Mouse (Mus musculus) E14TG2a.4 (cell line): ENCODE measurements around the gene Mtch1.
A peak's percentile ranks its signal among the peaks of the same experiment; 100 is the strongest.
"Not testable (repeated sequence)": the region's sequence is repeated elsewhere in the genome, so short reads cannot be mapped to it uniquely, and the experiment has no call there.

Source experiments
- H3K27me3 ChIP-seq: 2 replicates; pipeline ENCODE4 v1.6.1; 2014; ENCODE audit warnings: low read length, control low read depth; ENCODE audit not compliant: insufficient read depth
- H3K36me3 ChIP-seq: 2 replicates; pipeline ENCODE4 v1.6.1; 2014; ENCODE audit warnings: low read length, control low read depth; ENCODE audit not compliant: insufficient read depth
- H3K4me1 ChIP-seq: replicated peaks from 2 replicates; pipeline ENCODE4 v1.6.1; 2014; ENCODE audit warnings: low read depth, low read length, control low read depth
- H3K4me3 ChIP-seq: replicated peaks from 2 replicates; pipeline ENCODE4 v1.5.1; 2014; ENCODE audit warnings: mild to moderate bottlenecking, low read length
- H3K9me3 ChIP-seq: 2 replicates; pipeline ENCODE4 v1.6.1; 2014; ENCODE audit warnings: low read length, control low read depth
- CTCF ChIP-seq: conservative IDR thresholded peaks from 2 replicates; pipeline ENCODE4 v1.5.1; 2014; ENCODE audit warnings: low read length
- NANOG ChIP-seq: IDR thresholded peaks from 2 replicates; pipeline ENCODE4 v1.6.1; 2014; ENCODE audit warnings: borderline replicate concordance, low read length, mixed read lengths
- POU5F1 ChIP-seq: IDR thresholded peaks from 2 replicates; pipeline ENCODE4 v1.6.1; 2014; ENCODE audit warnings: low read length, borderline replicate concordance

The Mtch1 gene

DNA sequence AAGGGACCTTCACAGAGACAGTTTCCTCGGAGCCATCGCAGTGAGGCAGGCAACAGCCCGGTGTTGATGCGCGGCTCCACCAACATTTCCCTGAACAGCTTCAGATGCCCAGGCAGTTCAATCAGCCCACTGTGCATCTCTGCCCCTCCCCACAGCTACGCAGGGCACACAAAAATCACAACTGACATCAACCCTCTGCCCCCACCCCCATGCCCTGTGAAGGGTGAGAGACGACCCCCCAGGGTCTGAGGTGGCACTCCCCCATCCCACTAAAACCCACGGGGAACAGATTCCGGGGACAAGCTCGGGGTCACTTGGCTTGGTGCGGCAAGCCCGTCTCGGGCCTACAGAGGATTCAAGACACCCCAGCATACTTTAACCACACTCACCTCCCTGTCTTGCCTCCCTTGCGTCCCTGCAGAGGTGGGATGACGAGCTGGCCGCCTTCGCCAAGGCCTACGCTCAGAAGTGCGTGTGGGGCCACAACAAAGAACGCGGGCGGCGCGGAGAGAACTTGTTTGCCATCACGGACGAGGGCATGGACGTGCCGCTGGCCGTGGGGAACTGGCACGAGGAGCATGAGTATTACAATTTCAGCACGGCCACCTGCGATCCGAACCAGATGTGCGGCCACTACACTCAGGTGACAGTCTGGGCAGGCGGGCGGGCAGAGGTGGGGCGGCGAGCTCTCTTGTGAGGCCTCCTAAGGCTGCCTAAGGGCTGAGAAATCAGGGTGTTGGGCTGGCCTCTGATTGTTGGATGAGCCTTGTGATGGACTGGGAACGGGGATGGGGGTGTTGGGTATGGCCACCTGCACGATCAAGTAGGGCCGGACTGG is 25.8 kb downstream of the Mtch1 start:
- H3K36me3 ChIP-seq = no peaks in the 10 kb centered on the region
- no peaks in the 10 kb centered on the region for H3K9me3 ChIP-seq
- no peak for TF ChIP-seq NANOG
- no peak for TF ChIP-seq POU5F1
- TF ChIP-seq CTCF = no peak
- H3K27me3 ChIP-seq = peaks cover 71% of the 10 kb centered on the region
- H3K4me1 ChIP-seq = peaks cover 48% of the 10 kb centered on the region
- H3K4me3 ChIP-seq = peak overlapping the region; percentile 70

DNA sequence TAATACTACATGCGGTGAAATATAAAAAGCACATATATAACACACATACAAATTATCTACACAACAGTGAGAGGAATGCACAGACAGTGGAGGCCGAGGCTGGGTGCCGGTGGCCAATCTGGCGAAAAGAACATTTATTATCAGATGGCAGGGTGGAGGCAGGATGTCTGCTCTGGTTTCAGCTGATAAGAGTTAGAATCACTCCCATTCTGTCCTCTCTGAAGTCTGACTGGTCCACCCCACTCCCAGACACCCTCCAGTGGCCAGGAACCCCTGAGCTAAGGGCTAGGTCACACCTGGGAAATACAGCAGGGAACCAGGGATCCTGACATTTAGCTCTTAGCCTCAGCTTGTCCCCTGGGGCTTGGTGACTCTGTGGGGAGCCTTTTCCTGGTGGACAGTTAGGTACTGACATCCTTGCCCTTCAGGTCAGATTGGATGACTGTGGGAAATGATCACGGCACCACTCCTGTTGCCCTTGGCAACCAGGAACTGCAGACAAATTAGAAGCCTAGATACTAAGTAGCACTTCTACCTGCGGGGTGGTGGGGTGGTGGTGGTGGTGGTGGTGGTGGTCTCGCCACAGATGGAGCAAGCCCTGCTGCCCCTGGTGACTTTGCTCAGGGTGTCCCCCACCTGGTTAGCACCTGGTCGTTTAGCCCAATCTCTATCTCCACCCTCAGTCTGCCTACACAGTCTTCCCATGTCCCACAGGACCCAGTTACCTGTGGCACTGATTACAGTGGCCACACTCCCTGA is 27.7 kb downstream of the Mtch1 start:
- TF ChIP-seq CTCF (no peak), POU5F1 (no peak), NANOG (no peak)
- Histone ChIP-seq H3K4me1 (peaks cover 37% of the 10 kb centered on the region), H3K27me3 (peaks cover 61% of the 10 kb centered on the region), H3K36me3 (no peaks in the 10 kb centered on the region), H3K4me3 (no peak overlapping the region), H3K9me3 (no peaks in the 10 kb centered on the region)

DNA sequence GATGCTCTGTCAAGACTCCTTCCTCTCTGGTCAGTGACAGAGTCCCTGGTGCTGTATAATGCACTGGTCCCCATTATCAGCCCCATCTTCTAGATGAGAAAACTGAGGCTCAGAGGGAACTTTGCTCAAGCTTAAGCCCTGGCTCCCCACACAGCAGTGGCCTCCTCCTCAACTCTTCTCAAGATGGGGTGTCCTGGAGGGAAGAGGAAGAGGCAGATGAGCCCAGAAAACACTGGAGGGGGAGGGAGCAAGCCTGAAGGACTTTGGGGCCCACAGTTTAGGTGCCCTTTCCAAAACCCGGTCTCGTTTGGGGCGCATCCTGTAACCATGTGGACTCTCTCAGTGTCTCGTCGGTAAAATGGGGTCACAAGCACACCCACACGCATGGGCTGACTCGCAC is 28.3 kb downstream of the Mtch1 start:
- TF ChIP-seq POU5F1 (no peak), CTCF (no peak), NANOG (no peak)
- no peak overlapping the region for H3K4me3 ChIP-seq
- peaks cover 37% of the 10 kb centered on the region for H3K4me1 ChIP-seq
- H3K27me3 ChIP-seq = peaks cover 58% of the 10 kb centered on the region
- H3K9me3 ChIP-seq = no peaks in the 10 kb centered on the region
- no peaks in the 10 kb centered on the region for H3K36me3 ChIP-seq

DNA sequence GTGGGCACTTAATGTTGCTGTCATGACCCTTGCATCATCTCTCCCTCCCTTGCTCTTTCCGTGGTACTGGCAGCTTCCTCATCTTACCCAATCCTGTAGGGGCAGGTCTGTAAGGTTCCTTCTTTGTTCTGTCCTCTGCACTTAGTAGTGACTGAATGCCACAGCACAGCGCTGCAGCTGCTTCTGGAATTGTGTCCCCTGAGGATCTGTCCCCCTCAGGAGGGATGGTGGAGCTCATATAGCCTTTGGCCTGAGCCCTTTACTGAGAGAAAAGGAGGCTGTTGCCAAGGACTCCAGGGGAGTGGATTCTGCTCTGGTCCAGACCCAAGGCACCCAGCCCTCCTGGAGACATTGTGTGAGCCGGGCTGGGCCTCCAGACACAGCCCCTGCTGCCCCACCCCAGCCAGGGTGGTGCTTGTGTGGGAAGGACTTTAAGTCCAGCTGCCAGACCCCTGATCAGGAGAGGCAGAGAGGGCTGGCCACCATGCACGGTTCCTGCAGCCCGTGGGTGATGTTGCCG is 28.9 kb downstream of the Mtch1 start:
- H3K4me1 ChIP-seq = peaks cover 37% of the 10 kb centered on the region
- H3K4me3 ChIP-seq = 0 out of 2 replicates have a peak overlapping the region, but pooled peaks have one; percentile 14
- no peak for TF ChIP-seq POU5F1
- no peak for TF ChIP-seq CTCF
- TF ChIP-seq NANOG = no peak
- H3K27me3 ChIP-seq = peaks cover 52% of the 10 kb centered on the region
- H3K9me3 ChIP-seq = no peaks in the 10 kb centered on the region
- no peaks in the 10 kb centered on the region for H3K36me3 ChIP-seq

DNA sequence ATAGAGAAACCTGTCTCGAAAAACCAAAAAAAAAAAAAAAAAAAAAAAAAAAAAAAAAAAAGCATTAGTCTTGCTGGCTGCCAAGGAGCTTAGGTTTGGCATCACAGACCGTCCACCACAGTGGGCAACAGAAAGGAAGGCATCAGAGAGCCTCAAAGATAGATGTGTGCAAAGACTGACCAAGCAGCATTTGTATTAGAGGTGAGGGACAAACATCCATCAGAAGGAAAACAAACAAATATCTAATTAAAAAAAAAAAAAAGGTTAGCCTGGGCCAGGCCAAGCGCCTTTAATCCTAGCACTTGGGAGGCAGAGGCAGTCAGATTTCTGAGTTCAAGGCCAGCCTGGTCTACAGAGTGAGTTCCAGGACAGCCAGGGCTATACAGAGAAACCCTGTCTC is 30.4 kb downstream of the Mtch1 start, which contains the start of gene Pi16:
Pi16 (plus strand) TSS at position 301 of the 400 bp plus-strand sequence.
- not testable (repeated sequence) for H3K4me3 ChIP-seq, H3K36me3 ChIP-seq, H3K9me3 ChIP-seq
- H3K27me3 ChIP-seq = peaks cover 41% of the 10 kb centered on the region
- peaks cover 28% of the 10 kb centered on the region for H3K4me1 ChIP-seq

DNA sequence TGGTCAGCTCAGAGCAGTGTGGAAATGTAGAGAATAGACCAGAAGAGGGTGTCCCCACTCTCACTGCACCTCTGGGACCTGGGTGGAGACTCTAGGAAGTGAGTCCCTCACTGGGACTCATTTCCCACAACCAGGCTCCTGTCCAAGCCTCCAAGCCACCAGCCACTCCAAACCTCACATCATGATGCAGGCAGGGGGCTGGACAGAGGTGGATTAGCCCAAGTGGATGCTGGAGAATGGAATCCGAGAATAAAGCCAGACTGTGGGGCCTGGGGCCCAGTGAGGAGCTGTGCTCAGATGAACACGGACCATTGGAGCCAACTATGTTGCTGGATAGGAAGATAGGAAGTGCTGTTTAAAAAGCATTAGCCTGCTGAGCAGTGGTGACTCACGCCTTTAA is 30.8 kb downstream of the Mtch1 start:
- peaks cover 23% of the 10 kb centered on the region for H3K4me1 ChIP-seq
- no peak for TF ChIP-seq CTCF
- H3K27me3 ChIP-seq = peaks cover 36% of the 10 kb centered on the region
- 0 out of 2 replicates have a peak, but pooled peaks cover 4% of the 10 kb centered on the region for H3K9me3 ChIP-seq
- H3K4me3 ChIP-seq = no peak overlapping the region
- H3K36me3 ChIP-seq = no peaks in the 10 kb centered on the region

DNA sequence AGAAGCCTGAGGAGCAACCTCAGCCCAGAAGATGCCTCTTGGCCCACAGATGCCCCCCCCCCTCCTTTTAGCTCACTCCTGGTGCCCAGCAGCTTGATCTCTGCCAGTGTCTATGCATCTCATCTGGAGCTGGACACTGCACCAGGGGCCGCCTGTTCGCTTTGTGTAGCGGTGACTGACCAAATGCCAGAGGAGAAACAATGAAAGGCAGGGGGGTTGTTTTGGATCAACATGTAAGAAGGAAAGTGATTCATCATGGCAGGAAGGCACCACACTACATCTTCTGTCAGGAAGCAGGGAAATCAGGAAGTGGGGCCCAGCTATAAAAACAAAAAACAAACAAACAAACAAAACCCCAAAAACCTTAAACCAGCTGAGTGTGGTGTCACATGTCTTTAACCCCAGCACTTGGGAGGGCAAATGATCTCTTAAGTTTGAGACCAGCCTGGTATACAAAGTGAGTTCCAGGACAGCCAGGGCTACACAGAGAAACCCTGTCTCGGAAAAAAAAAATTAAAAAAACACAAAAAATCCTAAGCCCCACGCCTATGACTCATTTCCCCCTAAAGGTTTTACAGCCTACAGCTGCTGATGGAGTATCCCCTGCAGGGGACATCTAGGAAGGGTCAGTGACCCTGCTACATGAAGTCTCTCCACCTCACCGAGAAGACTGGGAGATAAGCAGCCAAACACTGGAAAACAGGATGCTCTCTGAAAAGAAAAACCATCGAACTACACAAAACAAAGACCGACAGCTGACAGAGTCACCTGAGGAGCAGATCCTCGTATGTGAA is 31.9 kb downstream of the Mtch1 start:
- H3K4me1 ChIP-seq = peaks cover 16% of the 10 kb centered on the region
- H3K4me3 ChIP-seq = no peak overlapping the region
- 0 out of 2 replicates have a peak, but pooled peaks cover 4% of the 10 kb centered on the region for H3K9me3 ChIP-seq
- H3K36me3 ChIP-seq = no peaks in the 10 kb centered on the region
- no peak for TF ChIP-seq CTCF
- TF ChIP-seq POU5F1 = no peak
- TF ChIP-seq NANOG = no peak
- H3K27me3 ChIP-seq = peaks cover 26% of the 10 kb centered on the region

DNA sequence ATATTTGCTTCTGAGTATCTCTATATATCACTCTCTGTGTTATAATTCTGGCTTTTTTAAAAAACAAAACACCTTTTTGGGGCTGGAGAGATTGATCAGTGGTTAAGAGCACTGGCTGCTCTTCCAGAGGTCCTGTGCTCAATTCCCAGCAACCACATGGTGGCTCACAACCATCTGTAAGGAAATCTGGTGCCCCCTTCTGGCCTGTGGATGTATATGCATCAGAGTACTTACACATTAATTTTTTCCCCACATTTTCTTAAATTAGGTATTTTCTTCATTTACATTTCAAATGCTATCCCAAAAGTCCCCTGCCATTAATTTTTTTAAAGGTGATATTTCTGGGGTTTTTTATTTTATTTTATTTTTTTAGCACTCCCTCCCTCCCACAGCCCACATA is 34.4 kb downstream of the Mtch1 start:
- H3K9me3 ChIP-seq = 0 out of 2 replicates have a peak, but pooled peaks cover 4% of the 10 kb centered on the region
- TF ChIP-seq CTCF = peak; percentile 67
- no peak for TF ChIP-seq NANOG
- peaks cover 8% of the 10 kb centered on the region; the same call in 1 of the 2 replicates for H3K4me1 ChIP-seq
- no peak overlapping the region for H3K4me3 ChIP-seq
- H3K27me3 ChIP-seq = peaks cover 3% of the 10 kb centered on the region; the same call in 1 of the 2 replicates
- H3K36me3 ChIP-seq = no peaks in the 10 kb centered on the region
